Mouse (Mus musculus) liver, postnatal 0 days (tissue): ENCODE measurements around the gene Adam21. TPM values are rescaled to one million over a fixed set of nuclear protein-coding genes. Genes with fewer than 3 reads are reported as not detected.

Experiments used
- ATAC-seq: fragments of 200-750 bp; cut with Nextera tagmentation; 2 replicates; pipeline ENCODE4 v1.8.0; 2017; ENCODE audit warnings: mild to moderate bottlenecking, moderate library complexity
- DNase-seq: peaks from one replicate; pipeline ENCODE4 v3.0.0-alpha.2; 2016
- H3K27ac ChIP-seq: fragments of 300-500 bp; sonication (generic); 2 replicates; pipeline ENCODE4 v1.5.1; 2014; ENCODE audit warnings: antibody characterized with exemption, moderate library complexity, mild to moderate bottlenecking, low read depth
- H3K27me3 ChIP-seq: fragments of 300-500 bp; sonication (generic); 2 replicates; pipeline ENCODE4 v1.6.1; 2014; ENCODE audit warnings: low read length, control low read depth, mixed read lengths; ENCODE audit not compliant: insufficient read depth
- H3K36me3 ChIP-seq: fragments of 300-500 bp; sonication (generic); replicated peaks from 2 replicates; pipeline ENCODE4 v1.6.1; 2014; ENCODE audit warnings: mild to moderate bottlenecking, control low read depth, low read length, moderate library complexity, mixed read lengths; ENCODE audit not compliant: insufficient read depth
- H3K4me1 ChIP-seq: fragments of 300-500 bp; sonication (generic); 2 replicates; pipeline ENCODE4 v1.6.1; 2014; ENCODE audit warnings: antibody characterized with exemption, mild to moderate bottlenecking, control low read depth; ENCODE audit not compliant: insufficient read depth
- H3K4me2 ChIP-seq: fragments of 300-500 bp; sonication (generic); 2 replicates; pipeline ENCODE4 v1.6.1; 2014; ENCODE audit warnings: low read depth, mild to moderate bottlenecking, low read length, moderate library complexity, mixed read lengths
- H3K4me3 ChIP-seq: fragments of 300-500 bp; sonication (generic); 2 replicates; pipeline ENCODE4 v1.5.1; 2014; ENCODE audit warnings: low read depth, low read length
- H3K9ac ChIP-seq: fragments of 300-500 bp; sonication (generic); replicated peaks from 2 replicates; pipeline ENCODE4 v1.6.1; 2014; ENCODE audit warnings: mild to moderate bottlenecking, moderate library complexity
- H3K9me3 ChIP-seq: fragments of 300-500 bp; sonication (generic); 2 replicates; pipeline ENCODE4 v1.6.1; 2016; ENCODE audit warnings: mild to moderate bottlenecking, control low read depth, low read length, mixed read lengths
- CTCF ChIP-seq: sonication (generic); IDR thresholded peaks from 2 replicates; pipeline ENCODE4 v1.5.1; 2016; ENCODE audit warnings: antibody characterized with exemption, low read depth
- EP300 ChIP-seq: IDR thresholded peaks from 2 replicates; pipeline ENCODE4 v1.6.1; 2016; ENCODE audit warnings: antibody characterized with exemption, low read depth, mild to moderate bottlenecking
- WGBS: fragments of 180-500 bp; shearing (Covaris S2); extraction: QIAGEN DNeasy Blood & Tissue Kit; methylation state at CpG from one replicate; pipeline ENCODE4 v1.1.7; 2014; ENCODE audit not compliant: insufficient replicate concordance; 5-methylcytosine and 5-hydroxymethylcytosine counted together
- polyA plus RNA-seq: library from polyadenylated mRNA; unstranded; fragments of >200 nt; fragmentation: Nextera tagmentation; extraction: Ambion mirVana; gene quantifications from 2 replicates; pipeline ENCODE4 v1.2.1, GENCODE M21; 2015

Adam21 gene
- polyA plus RNA-seq, 1 experiment from 2014 or later, result not detected

- DNase-seq, result peak; percentile 97
- Histone ChIP-seq H3K4me1 (peaks cover 11% of the 10 kb centered on the region), H3K36me3 (peaks cover 5% of the 10 kb centered on the region; the same call in 1 of the 2 replicates), H3K4me3 (peak within 1 kb of the TSS; percentile 93), H3K4me2 (peak within 1 kb of the TSS; percentile 78), H3K9me3 (no peaks in the 10 kb centered on the region), H3K9ac (peak within 1 kb of the TSS; percentile 82), H3K27ac (peak within 1 kb of the TSS; percentile 77), H3K27me3 (no peaks in the 10 kb centered on the region)
- WGBS, result 2% methylated on average over 35 of the region's 36 CpGs
- no peak for TF ChIP-seq CTCF
- peak; percentile 83 for TF ChIP-seq EP300
- ATAC-seq, result peak; percentile 99
Measured at GRCm38 (mm10) chr12:81594902-81595671, 26.8 kb upstream of the Adam21 start, which contains the start of gene Med6. TSS of gene Med6 (minus strand) at chr12:81595008.

GRCm38 (mm10) chr12:81567931-81568330 lies 343 bp downstream of the Adam21 start:
- WGBS, result 64% methylated on average over 5 of the region's 5 CpGs
- no peak overlapping the region for H3K4me2 ChIP-seq
- H3K9ac ChIP-seq, result no peak overlapping the region
- no peak overlapping the region for H3K4me3 ChIP-seq
- no peaks in the 10 kb centered on the region for H3K9me3 ChIP-seq
- TF ChIP-seq EP300 (no peak), CTCF (no peak)
- H3K27me3 ChIP-seq, result no peaks in the 10 kb centered on the region
- ATAC-seq (no peak), DNase-seq (no peak)
- H3K27ac ChIP-seq, result no peak overlapping the region
- peaks cover 2% of the 10 kb centered on the region; the same call in 1 of the 2 replicates for H3K36me3 ChIP-seq
- H3K4me1 ChIP-seq, result no peaks in the 10 kb centered on the region

- no peak overlapping the region for H3K9ac ChIP-seq
- no peaks in the 10 kb centered on the region for H3K4me1 ChIP-seq
- H3K27me3 ChIP-seq, result no peaks in the 10 kb centered on the region
- ATAC-seq (no peak), DNase-seq (no peak)
- no peak overlapping the region for H3K4me3 ChIP-seq
- no peak overlapping the region for H3K4me2 ChIP-seq
- WGBS, result 87% methylated on average over 3 of the region's 3 CpGs
- no peaks in the 10 kb centered on the region for H3K9me3 ChIP-seq
- no peak for TF ChIP-seq CTCF
- no peak for TF ChIP-seq EP300
- H3K36me3 ChIP-seq, result no peaks in the 10 kb centered on the region
- H3K27ac ChIP-seq, result no peak overlapping the region
Measured at GRCm38 (mm10) chr12:81564173-81564572, 4.1 kb downstream of the Adam21 start.

GRCm38 (mm10) chr12:81549286-81549685 lies 19.0 kb downstream of the Adam21 start:
- Histone ChIP-seq H3K4me2 (no peak overlapping the region), H3K9ac (no peak overlapping the region), H3K9me3 (no peaks in the 10 kb centered on the region), H3K4me3 (no peak overlapping the region), H3K27ac (no peak overlapping the region), H3K4me1 (no peaks in the 10 kb centered on the region), H3K27me3 (no peaks in the 10 kb centered on the region), H3K36me3 (no peaks in the 10 kb centered on the region)
- WGBS, result 73% methylated on average over 3 of the region's 3 CpGs
- ATAC-seq (no peak), DNase-seq (no peak)
- TF ChIP-seq CTCF, result no peak
- no peak for TF ChIP-seq EP300

GRCm38 (mm10) chr12:81547163-81547562 lies 21.1 kb downstream of the Adam21 start:
- Histone ChIP-seq H3K4me3 (no peak overlapping the region), H3K27ac (no peak overlapping the region), H3K27me3 (no peaks in the 10 kb centered on the region), H3K9me3 (no peaks in the 10 kb centered on the region), H3K36me3 (no peaks in the 10 kb centered on the region), H3K4me2 (no peak overlapping the region), H3K4me1 (no peaks in the 10 kb centered on the region), H3K9ac (no peak overlapping the region)
- ATAC-seq, result no peak
- 38% methylated on average over 4 of the region's 4 CpGs for WGBS
- TF ChIP-seq EP300, result no peak
- no peak for DNase-seq

- TF ChIP-seq EP300, result no peak
- no peak for TF ChIP-seq CTCF
- H3K36me3 ChIP-seq, result no peaks in the 10 kb centered on the region
- H3K4me3 ChIP-seq, result peak overlapping the region; percentile 94
- no peak overlapping the region; the same call in 1 of the 2 replicates for H3K27ac ChIP-seq
- 35% methylated on average over 4 of the region's 4 CpGs for WGBS
- H3K27me3 ChIP-seq, result no peaks in the 10 kb centered on the region
- peak overlapping the region; percentile 90 for H3K9ac ChIP-seq
- no peak for DNase-seq
- no peaks in the 10 kb centered on the region for H3K9me3 ChIP-seq
- H3K4me1 ChIP-seq, result peaks cover 9% of the 10 kb centered on the region
- peak overlapping the region; percentile 70 for H3K4me2 ChIP-seq
- ATAC-seq, result peak; percentile 24
Measured at GRCm38 (mm10) chr12:81533029-81533419, 35.2 kb downstream of the Adam21 start.
